Mouse (Mus musculus): Measurements from ENCODE around the gene Prodh2.
A peak's percentile ranks its signal among the peaks of the same experiment; 100 is the strongest.
"Not testable (repeated sequence)": the region's sequence is repeated elsewhere in the genome, so short reads cannot be mapped to it uniquely, and the experiment has no call there.

Prodh2 gene

GRCm38 (mm10) chr7:30490251-30490956 lies 3.0 kb upstream of the Prodh2 start:
- DNase-seq: peak; percentile 35

GRCm38 (mm10) chr7:30490957-30491307 lies 2.5 kb upstream of the Prodh2 start:
- no peak for DNase-seq

- peak; percentile 75 for DNase-seq
Measured at GRCm38 (mm10) chr7:30492765-30493164, 657 bp upstream of the Prodh2 start.

- DNase-seq: not testable (repeated sequence)
Measured at GRCm38 (mm10) chr7:30495506-30496042, 2.2 kb downstream of the Prodh2 start.

GRCm38 (mm10) chr7:30501159-30501558 lies 7.7 kb downstream of the Prodh2 start:
- DNase-seq: not testable (repeated sequence)

- no peak for DNase-seq
Measured at GRCm38 (mm10) chr7:30508061-30508460, 14.6 kb downstream of the Prodh2 start.

GRCm38 (mm10) chr7:30515003-30515760 lies 21.8 kb downstream of the Prodh2 start:
- DNase-seq: no peak

- DNase-seq: no peak
Measured at GRCm38 (mm10) chr7:30518325-30518724, 24.9 kb downstream of the Prodh2 start.

GRCm38 (mm10) chr7:30520396-30520795 lies 27.0 kb downstream of the Prodh2 start:
- no peak for DNase-seq

GRCm38 (mm10) chr7:30520856-30521255 lies 27.4 kb downstream of the Prodh2 start:
- peak; percentile 62 for DNase-seq

- no peak for DNase-seq
Measured at GRCm38 (mm10) chr7:30522871-30523270, 29.4 kb downstream of the Prodh2 start.

GRCm38 (mm10) chr7:30524487-30524886 lies 31.1 kb downstream of the Prodh2 start:
- DNase-seq: no peak

- no peak for DNase-seq
Measured at GRCm38 (mm10) chr7:30525954-30526353, 32.5 kb downstream of the Prodh2 start.

- no peak for DNase-seq
Measured at GRCm38 (mm10) chr7:30526399-30526798, 33.0 kb downstream of the Prodh2 start.

GRCm38 (mm10) chr7:30526981-30527380 lies 33.6 kb downstream of the Prodh2 start:
- no peak for DNase-seq

GRCm38 (mm10) chr7:30531291-30531815 lies 37.9 kb downstream of the Prodh2 start:
- DNase-seq: no peak

- no peak for DNase-seq
Measured at GRCm38 (mm10) chr7:30532931-30533330, 39.5 kb downstream of the Prodh2 start.

- peak; percentile 48 for DNase-seq
Measured at GRCm38 (mm10) chr7:30533941-30534632, 40.7 kb downstream of the Prodh2 start.

- peak; percentile 95 for DNase-seq
Measured at GRCm38 (mm10) chr7:30534633-30535577, 41.5 kb downstream of the Prodh2 start, which contains the start of gene Arhgap33. TSS of gene Arhgap33 (minus strand) at chr7:30535060.

GRCm38 (mm10) chr7:30540572-30540971 lies 47.1 kb downstream of the Prodh2 start:
- DNase-seq: no peak

- DNase-seq: no peak
Measured at GRCm38 (mm10) chr7:30544327-30544726, 50.9 kb downstream of the Prodh2 start.

- DNase-seq: no peak
Measured at GRCm38 (mm10) chr7:30549880-30550279, 56.5 kb downstream of the Prodh2 start.

Data from cerebellum, adult 11 months (tissue).